Mouse (Mus musculus): ENCODE measurements around the gene Fxyd6. TPM values are rescaled to one million over a fixed set of nuclear protein-coding genes. Genes with fewer than 3 reads are reported as not detected.

The Fxyd6 gene
- polyA plus RNA-seq (2015; fragmentation: Illumina TruSeq; extraction: RNeasy Lipid Tissue Mini Kit (QIAGEN cat#74804); ENCODE audit: insufficient read depth, low read depth, low replicate concordance) = 21.1 TPM

DNA sequence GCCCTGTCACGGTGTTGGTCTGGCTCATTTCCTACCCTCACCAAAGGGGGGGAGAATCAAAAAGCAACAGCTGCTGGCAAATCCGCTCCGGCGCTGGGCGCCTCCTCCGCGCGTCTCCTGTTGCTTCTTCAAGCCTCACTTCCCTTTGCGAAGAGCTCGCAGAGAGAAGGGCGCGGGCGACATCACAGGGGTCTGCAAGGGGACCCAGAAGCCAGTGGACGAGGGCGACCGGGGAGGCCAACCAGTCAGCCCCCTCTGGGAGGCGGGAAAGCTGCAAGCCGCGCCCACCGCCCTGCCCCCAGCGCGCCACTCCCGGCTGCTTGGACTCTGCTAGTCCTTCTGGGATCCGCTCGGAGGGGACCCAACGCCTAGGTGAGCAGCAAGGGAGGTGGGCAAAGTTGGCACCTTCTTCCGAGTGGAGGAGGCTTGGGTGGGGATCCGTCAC is at the start of gene Fxyd6:
Gene Fxyd6 (plus strand): TSS at position 69 of the 445 bp plus-strand sequence.

GRCm38 (mm10) chr9:45399434-45399833 is 29.4 kb downstream of the Fxyd6 start, which contains the start of gene Fxyd2:
Gene Fxyd2 (plus strand): TSS chr9:45399669.

DNA sequence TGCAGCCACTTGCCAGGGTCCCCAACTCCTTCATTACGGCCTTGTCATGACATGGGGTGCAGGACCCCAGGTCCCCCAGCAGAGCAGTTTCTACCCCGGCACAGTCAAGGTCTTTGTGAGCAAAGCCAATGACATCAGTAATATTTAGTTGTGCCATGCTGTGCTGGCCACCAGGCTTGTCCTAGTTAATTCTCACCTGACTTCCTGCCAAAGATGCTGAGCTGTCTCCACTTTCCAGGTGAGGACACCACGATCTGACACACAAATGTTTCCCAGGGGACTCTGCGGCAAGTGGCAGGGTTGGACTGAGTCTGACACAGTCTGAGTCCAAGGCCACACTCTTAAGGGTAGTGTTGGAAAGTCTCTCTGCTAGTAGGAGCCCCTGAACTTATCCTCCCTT is 56.5 kb downstream of the Fxyd6 start, which contains the start of gene Dscaml1:
Gene Dscaml1 (plus strand): TSS at position 173 of the 400 bp plus-strand sequence.

Other genes starting within 250 kb of the Fxyd6 start
- 1.3 TPM for gene Scn4b, start 231.8 kb upstream of the Fxyd6 start, polyA plus RNA-seq (2015; fragmentation: Illumina TruSeq; extraction: RNeasy Lipid Tissue Mini Kit (QIAGEN cat#74804); ENCODE audit: insufficient read depth, low read depth, low replicate concordance)
- gene BC049352, start 188.2 kb upstream of the Fxyd6 start, polyA plus RNA-seq (2015; fragmentation: Illumina TruSeq; extraction: RNeasy Lipid Tissue Mini Kit (QIAGEN cat#74804); ENCODE audit: insufficient read depth, low read depth, low replicate concordance) = not detected
- 5.5 TPM for gene Tmprss4, start 166.1 kb upstream of the Fxyd6 start, polyA plus RNA-seq (2015; fragmentation: Illumina TruSeq; extraction: RNeasy Lipid Tissue Mini Kit (QIAGEN cat#74804); ENCODE audit: insufficient read depth, low read depth, low replicate concordance)
- gene Il10ra, start 101.0 kb upstream of the Fxyd6 start, polyA plus RNA-seq (2015; fragmentation: Illumina TruSeq; extraction: RNeasy Lipid Tissue Mini Kit (QIAGEN cat#74804); ENCODE audit: insufficient read depth, low read depth, low replicate concordance) = 2.0 TPM
- gene Tmprss13, start 51.1 kb upstream of the Fxyd6 start, polyA plus RNA-seq (2015; fragmentation: Illumina TruSeq; extraction: RNeasy Lipid Tissue Mini Kit (QIAGEN cat#74804); ENCODE audit: insufficient read depth, low read depth, low replicate concordance) = not detected
- gene Fxyd2, start 29.5 kb downstream of the Fxyd6 start, polyA plus RNA-seq (2015; fragmentation: Illumina TruSeq; extraction: RNeasy Lipid Tissue Mini Kit (QIAGEN cat#74804); ENCODE audit: insufficient read depth, low read depth, low replicate concordance) = 1.3 TPM
- not detected for gene Dscaml1, start 56.4 kb downstream of the Fxyd6 start, polyA plus RNA-seq (2015; fragmentation: Illumina TruSeq; extraction: RNeasy Lipid Tissue Mini Kit (QIAGEN cat#74804); ENCODE audit: insufficient read depth, low read depth, low replicate concordance)

Data from pancreas, adult 10 weeks (tissue).